Mouse (Mus musculus) midbrain, embryonic 15.5 days (tissue): ENCODE results near the gene Slc38a4. TPM values are rescaled to one million over a fixed set of nuclear protein-coding genes. Genes with fewer than 3 reads are reported as not detected.

Source experiments
- ATAC-seq: fragments of 200-750 bp; cut with Nextera tagmentation; replicated peaks from 2 replicates; pipeline ENCODE4 v1.8.0; 2017; ENCODE audit warnings: moderate TSS enrichment
- H3K27ac ChIP-seq: fragments of 300-500 bp; sonication (generic); 2 replicates; pipeline ENCODE4 v1.5.1; 2015; ENCODE audit warnings: mild to moderate bottlenecking, inconsistent platforms
- H3K27me3 ChIP-seq: fragments of 300-500 bp; sonication (generic); replicated peaks from 2 replicates; pipeline ENCODE4 v1.6.1; 2015; ENCODE audit warnings: inconsistent platforms
- H3K36me3 ChIP-seq: fragments of 300-500 bp; sonication (generic); replicated peaks from 2 replicates; pipeline ENCODE4 v1.6.1; 2015; ENCODE audit warnings: inconsistent platforms
- H3K4me1 ChIP-seq: fragments of 300-500 bp; sonication (generic); 2 replicates; pipeline ENCODE4 v1.6.1; 2015; ENCODE audit warnings: inconsistent platforms
- H3K4me2 ChIP-seq: fragments of 300-500 bp; sonication (generic); 2 replicates; pipeline ENCODE4 v1.6.1; 2015; ENCODE audit warnings: inconsistent platforms, mild to moderate bottlenecking, moderate library complexity
- H3K4me3 ChIP-seq: fragments of 300-500 bp; sonication (generic); 2 replicates; pipeline ENCODE4 v1.5.1; 2015; ENCODE audit warnings: mild to moderate bottlenecking, inconsistent platforms
- H3K9ac ChIP-seq: fragments of 300-500 bp; sonication (generic); 2 replicates; pipeline ENCODE4 v1.6.1; 2015; ENCODE audit warnings: mild to moderate bottlenecking, inconsistent platforms
- H3K9me3 ChIP-seq: fragments of 300-500 bp; sonication (generic); 2 replicates; pipeline ENCODE4 v1.6.1; 2016; ENCODE audit warnings: inconsistent platforms
- WGBS: fragments of 180-500 bp; shearing (Covaris S2); methylation state at CpG from one replicate; pipeline ENCODE4 v1.1.7; 2015; ENCODE audit warnings: mixed read lengths; 5-methylcytosine and 5-hydroxymethylcytosine counted together
- polyA plus RNA-seq: library from polyadenylated mRNA; unstranded; fragments of >200 nt; fragmentation: Nextera tagmentation; extraction: Ambion mirVana; gene quantifications from 2 replicates; pipeline ENCODE4 v1.2.1, GENCODE M21; 2015

Slc38a4 gene
- polyA plus RNA-seq, 1 experiment from 2014 or later, result 4.1 TPM

DNA sequence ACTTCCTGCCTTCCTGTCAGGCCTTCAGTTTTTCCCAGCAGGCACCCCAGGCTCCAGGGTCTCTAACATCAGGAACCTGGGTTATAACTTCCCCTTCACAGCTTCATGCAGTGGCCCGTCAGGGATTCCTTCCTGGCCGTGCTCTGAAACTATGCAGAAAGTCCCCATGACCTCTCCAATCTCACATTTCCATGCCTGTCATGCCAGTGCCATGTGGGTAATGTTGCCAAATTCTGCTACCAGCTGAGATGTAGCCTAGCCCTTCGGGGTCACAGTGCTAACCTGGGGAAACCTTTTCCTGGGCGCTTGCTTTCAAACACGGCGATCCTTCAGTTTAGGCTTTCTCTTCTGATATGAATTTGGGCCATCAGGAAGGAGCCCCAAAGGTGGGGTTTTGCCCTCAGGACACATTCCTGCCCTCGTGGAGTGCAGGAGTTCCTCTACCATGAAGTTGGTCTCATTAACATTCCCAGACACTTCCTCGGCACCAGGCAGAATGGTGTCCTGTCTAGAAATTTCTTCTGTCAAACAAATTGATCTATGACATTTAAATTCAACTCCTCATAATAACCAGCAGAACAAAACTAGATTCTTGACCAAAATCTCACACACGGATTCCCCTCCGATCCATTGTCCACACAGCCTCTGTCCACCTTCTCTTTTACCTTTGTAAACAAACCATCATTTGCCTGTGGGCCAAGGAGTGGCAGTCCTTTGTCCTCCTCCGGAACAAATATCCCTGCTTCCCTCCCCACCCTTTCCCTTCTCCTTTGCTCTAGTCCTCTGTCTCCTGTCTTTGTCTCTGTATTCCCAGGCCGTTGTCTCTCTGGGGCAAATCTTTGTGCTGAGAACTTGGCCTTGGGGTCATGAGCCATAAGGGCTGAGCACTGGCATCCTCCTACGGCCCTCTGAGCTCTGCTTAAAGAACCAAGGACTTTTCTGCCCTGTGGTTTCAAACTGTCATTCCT is 17.4 kb upstream of the Slc38a4 start:
- Histone ChIP-seq H3K4me2 (no peak overlapping the region), H3K36me3 (no peaks in the 10 kb centered on the region), H3K4me1 (no peaks in the 10 kb centered on the region), H3K9me3 (no peaks in the 10 kb centered on the region), H3K27me3 (no peaks in the 10 kb centered on the region), H3K27ac (no peak overlapping the region), H3K4me3 (no peak overlapping the region), H3K9ac (no peak overlapping the region)
- 71% methylated on average over 13 of the region's 13 CpGs for WGBS
- ATAC-seq, result no peak

- Histone ChIP-seq H3K36me3 (no peaks in the 10 kb centered on the region), H3K4me3 (no peak overlapping the region), H3K4me1 (no peaks in the 10 kb centered on the region), H3K9me3 (no peaks in the 10 kb centered on the region), H3K4me2 (no peak overlapping the region), H3K9ac (no peak overlapping the region), H3K27ac (no peak overlapping the region), H3K27me3 (no peaks in the 10 kb centered on the region)
- WGBS, result 60% methylated on average over 8 of the region's 8 CpGs
- no peak for ATAC-seq
Observed at GRCm38 (mm10) chr15:97067340-97068136, 11.8 kb upstream of the Slc38a4 start.

- 80% methylated on average over 5 of the region's 5 CpGs for WGBS
- Histone ChIP-seq H3K27ac (no peak overlapping the region), H3K36me3 (no peaks in the 10 kb centered on the region), H3K27me3 (no peaks in the 10 kb centered on the region), H3K9me3 (no peaks in the 10 kb centered on the region), H3K4me3 (no peak overlapping the region), H3K4me1 (no peaks in the 10 kb centered on the region), H3K9ac (no peak overlapping the region), H3K4me2 (no peak overlapping the region)
- ATAC-seq, result no peak
Observed at GRCm38 (mm10) chr15:97066937-97067336, 11.2 kb upstream of the Slc38a4 start.

- ATAC-seq, result no peak
- WGBS, result 90% methylated on average over 5 of the region's 5 CpGs
- Histone ChIP-seq H3K9ac (no peak overlapping the region), H3K9me3 (no peaks in the 10 kb centered on the region), H3K27me3 (no peaks in the 10 kb centered on the region), H3K27ac (no peak overlapping the region), H3K36me3 (no peaks in the 10 kb centered on the region), H3K4me1 (no peaks in the 10 kb centered on the region), H3K4me3 (no peak overlapping the region), H3K4me2 (no peak overlapping the region)
Observed at GRCm38 (mm10) chr15:97063211-97063610, 7.5 kb upstream of the Slc38a4 start.

DNA sequence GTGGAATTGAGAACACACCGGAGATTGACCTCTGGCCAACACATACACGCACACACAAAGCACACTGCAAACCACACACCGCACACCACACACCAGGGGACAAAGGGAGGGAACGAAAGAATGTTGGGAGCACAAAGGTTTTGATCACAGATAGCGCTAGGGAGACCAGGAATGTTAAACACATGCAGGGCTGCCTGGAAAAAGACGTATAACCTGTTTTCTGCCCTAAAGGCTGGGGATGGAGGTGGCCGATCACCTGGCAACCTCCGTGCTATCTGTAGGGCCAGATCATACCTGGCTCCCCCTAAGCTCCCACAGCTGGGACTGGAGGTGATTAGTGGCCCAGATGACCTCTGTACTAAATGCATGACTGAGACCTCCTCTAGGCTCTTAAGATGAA is 5.2 kb upstream of the Slc38a4 start:
- no peak overlapping the region for H3K9ac ChIP-seq
- 89% methylated on average over 8 of the region's 8 CpGs for WGBS
- no peak overlapping the region for H3K4me3 ChIP-seq
- H3K27me3 ChIP-seq, result no peaks in the 10 kb centered on the region
- no peaks in the 10 kb centered on the region for H3K36me3 ChIP-seq
- no peaks in the 10 kb centered on the region for H3K9me3 ChIP-seq
- H3K4me2 ChIP-seq, result no peak overlapping the region
- no peak overlapping the region for H3K27ac ChIP-seq
- no peak for ATAC-seq
- H3K4me1 ChIP-seq, result no peaks in the 10 kb centered on the region

DNA sequence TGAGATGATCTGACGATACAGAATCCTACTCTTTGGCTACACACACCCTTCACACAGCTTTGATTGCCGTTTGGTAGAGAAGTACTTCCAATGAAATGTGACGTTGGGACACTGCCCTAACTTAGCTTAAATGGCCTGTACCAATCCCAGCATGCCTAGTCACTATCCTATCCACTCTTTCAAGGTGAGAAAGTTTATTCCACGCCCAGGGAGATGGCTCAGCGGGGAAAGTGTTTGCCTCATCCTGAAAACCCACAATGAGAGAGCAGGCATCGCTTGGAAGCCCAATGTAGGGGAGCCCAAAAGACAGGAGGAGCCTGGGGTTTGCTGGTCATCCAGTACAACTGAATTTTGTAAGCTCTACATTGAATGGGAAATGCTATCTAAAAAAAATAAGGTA is 4.8 kb upstream of the Slc38a4 start:
- Histone ChIP-seq H3K4me2 (no peak overlapping the region), H3K4me1 (0 out of 2 replicates have a peak, but pooled peaks cover under 1% of the 10 kb centered on the region), H3K9me3 (no peaks in the 10 kb centered on the region), H3K27me3 (no peaks in the 10 kb centered on the region), H3K4me3 (no peak overlapping the region), H3K9ac (no peak overlapping the region), H3K27ac (no peak overlapping the region), H3K36me3 (no peaks in the 10 kb centered on the region)
- ATAC-seq, result no peak
- WGBS, result 95% methylated on average over 6 of the region's 6 CpGs

DNA sequence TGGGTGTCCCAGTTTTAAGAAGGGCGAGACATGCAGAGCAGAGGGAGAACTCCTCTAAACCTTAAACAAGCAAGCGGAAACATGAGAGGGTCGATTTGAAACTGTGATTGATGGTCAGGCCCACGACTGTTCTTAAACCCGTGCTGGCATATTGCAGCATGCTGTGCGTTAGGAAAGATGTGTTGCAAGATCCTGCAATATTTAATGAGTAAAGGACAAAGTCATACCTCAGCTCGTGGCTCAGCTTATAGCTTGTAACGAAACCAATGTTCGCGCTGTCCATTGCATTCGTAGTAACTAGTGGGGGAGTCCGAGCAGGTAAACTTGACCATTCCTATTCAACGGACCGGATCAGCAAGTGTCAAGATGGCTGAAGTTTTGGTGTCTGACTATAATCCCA is 4.3 kb upstream of the Slc38a4 start:
- Histone ChIP-seq H3K36me3 (no peaks in the 10 kb centered on the region), H3K4me3 (no peak overlapping the region), H3K9me3 (0 out of 2 replicates have a peak, but pooled peaks cover 1% of the 10 kb centered on the region), H3K27ac (no peak overlapping the region), H3K9ac (no peak overlapping the region), H3K4me2 (no peak overlapping the region), H3K27me3 (no peaks in the 10 kb centered on the region), H3K4me1 (peaks cover 5% of the 10 kb centered on the region)
- no peak for ATAC-seq
- WGBS, result 94% methylated on average over 14 of the region's 14 CpGs

GRCm38 (mm10) chr15:97059071-97060041 is 3.6 kb upstream of the Slc38a4 start:
- H3K4me1 ChIP-seq, result peaks cover 13% of the 10 kb centered on the region
- no peak overlapping the region for H3K9ac ChIP-seq
- H3K27me3 ChIP-seq, result no peaks in the 10 kb centered on the region
- no peak overlapping the region for H3K27ac ChIP-seq
- H3K9me3 ChIP-seq, result 0 out of 2 replicates have a peak, but pooled peaks cover 9% of the 10 kb centered on the region
- H3K4me3 ChIP-seq, result no peak overlapping the region
- no peak for ATAC-seq
- WGBS, result 90% methylated on average over 24 of the region's 24 CpGs
- H3K36me3 ChIP-seq, result no peaks in the 10 kb centered on the region
- H3K4me2 ChIP-seq, result no peak overlapping the region

GRCm38 (mm10) chr15:97054767-97055489 is 828 bp downstream of the Slc38a4 start:
- peaks cover 14% of the 10 kb centered on the region for H3K4me1 ChIP-seq
- no peak for ATAC-seq
- whole genome bisulfite sequencing, result 47% methylated on average over 31 of the region's 31 CpGs
- peak overlapping the region; percentile 33 for H3K4me3 ChIP-seq
- no peaks in the 10 kb centered on the region for H3K27me3 ChIP-seq
- no peak overlapping the region for H3K9ac ChIP-seq
- H3K36me3 ChIP-seq, result no peaks in the 10 kb centered on the region
- H3K27ac ChIP-seq, result no peak overlapping the region
- H3K9me3 ChIP-seq, result 0 out of 2 replicates have a peak, but pooled peaks cover 10% of the 10 kb centered on the region
- peak overlapping the region; percentile 53 for H3K4me2 ChIP-seq

DNA sequence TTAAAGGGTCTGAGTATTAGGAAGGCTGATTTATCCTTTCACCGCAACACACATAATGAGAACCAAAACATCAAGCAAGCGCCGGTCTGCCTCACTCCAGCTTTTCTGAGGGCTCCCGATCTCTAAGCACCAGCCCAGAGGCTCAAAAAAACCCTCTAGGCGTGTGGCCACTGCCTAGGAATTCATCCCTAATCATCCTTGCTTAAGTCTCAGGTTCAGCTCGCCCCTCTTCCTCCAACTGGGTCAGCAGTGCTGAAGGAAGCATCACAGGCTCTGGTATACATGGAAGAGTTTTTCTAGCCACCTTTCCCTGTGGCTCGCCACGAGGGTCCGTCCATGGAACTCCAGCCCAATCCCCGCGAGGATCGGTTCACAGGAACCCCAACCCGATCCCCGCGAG is 1.6 kb downstream of the Slc38a4 start:
- H3K4me2 ChIP-seq, result peak overlapping the region; percentile 53
- peak overlapping the region; percentile 33 for H3K4me3 ChIP-seq
- H3K4me1 ChIP-seq, result peaks cover 14% of the 10 kb centered on the region
- 60% methylated on average over 15 of the region's 15 CpGs for WGBS
- no peak overlapping the region for H3K27ac ChIP-seq
- no peaks in the 10 kb centered on the region for H3K36me3 ChIP-seq
- 0 out of 2 replicates have a peak, but pooled peaks cover 10% of the 10 kb centered on the region for H3K9me3 ChIP-seq
- H3K27me3 ChIP-seq, result no peaks in the 10 kb centered on the region
- no peak overlapping the region for H3K9ac ChIP-seq
- ATAC-seq, result no peak

DNA sequence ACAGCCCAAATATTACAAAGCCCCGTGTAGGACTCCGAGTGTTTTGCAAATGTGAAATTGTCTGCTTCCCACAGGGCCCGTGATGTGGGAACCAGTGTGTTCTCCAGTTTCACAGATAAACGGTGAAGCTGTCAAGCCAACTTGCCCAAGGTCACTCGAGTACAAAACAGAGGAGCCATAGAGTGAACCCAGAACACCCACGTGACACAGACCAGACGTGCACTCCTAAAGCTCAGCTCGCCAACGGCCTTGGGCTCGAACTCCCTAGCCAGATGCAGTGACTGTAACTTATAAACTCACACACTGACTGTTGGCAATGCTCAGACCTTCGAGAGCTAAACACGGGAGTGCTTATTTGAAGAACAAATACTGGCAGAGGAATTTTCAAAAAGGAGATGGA is 5.3 kb downstream of the Slc38a4 start:
- Histone ChIP-seq H3K4me2 (no peak overlapping the region), H3K9ac (no peak overlapping the region), H3K4me3 (no peak overlapping the region), H3K9me3 (0 out of 2 replicates have a peak, but pooled peaks cover 10% of the 10 kb centered on the region), H3K27ac (no peak overlapping the region), H3K27me3 (no peaks in the 10 kb centered on the region), H3K36me3 (no peaks in the 10 kb centered on the region), H3K4me1 (peaks cover 12% of the 10 kb centered on the region)
- 78% methylated on average over 12 of the region's 12 CpGs for WGBS
- no peak for ATAC-seq
